Mouse (Mus musculus) MEL (cell line): ENCODE results near the gene Tmem59l. TPM values are rescaled to one million over a fixed set of nuclear protein-coding genes. Genes with fewer than 3 reads are reported as not detected.

ENCODE experiments used
- DNase-seq: peaks from one replicate; pipeline ENCODE4 v3.0.0; 2011; ENCODE audit warnings: low read depth, low spot score
- H3K27ac ChIP-seq: 2 replicates; pipeline ENCODE4 v1.5.1; 2012; ENCODE audit warnings: low read depth, mild to moderate bottlenecking, control low read depth, low read length, moderate library complexity; ENCODE audit not compliant: control insufficient read depth
- H3K27me3 ChIP-seq, 2 experiments: fragments of 150-350 bp in 1 of 2; sonication (generic) in 1 of 2; 2 replicates each; pipeline ENCODE4 v1.6.1; 2012; ENCODE audit warnings: low read length in 2 of 2, mild to moderate bottlenecking in 2 of 2, improper control_type of control experiment in 1 of 2, moderate library complexity in 1 of 2; ENCODE audit not compliant: insufficient read depth in 2 of 2, control insufficient read depth in 1 of 2
- H3K36me3 ChIP-seq, 2 experiments: 2 replicates each; pipeline ENCODE4 v1.6.1; 2012 to 2014; ENCODE audit warnings: low read length in 2 of 2, improper control_type of control experiment in 1 of 2, inconsistent platforms in 1 of 2, mild to moderate bottlenecking in 1 of 2; ENCODE audit not compliant: insufficient read depth in 2 of 2, control insufficient read depth in 1 of 2
- H3K4me1 ChIP-seq, 2 experiments: fragments of 150-350 bp in 1 of 2; sonication (generic) in 1 of 2; 2 replicates each; pipeline ENCODE4 v1.6.1; 2012; ENCODE audit warnings: low read length in 2 of 2, improper control_type of control experiment in 1 of 2, mild to moderate bottlenecking in 1 of 2; ENCODE audit not compliant: insufficient read depth in 2 of 2, control insufficient read depth in 1 of 2
- H3K4me3 ChIP-seq, 2 experiments: fragments of 150-350 bp in 1 of 2; sonication (generic) in 1 of 2; 2 replicates each; pipeline ENCODE4 v1.5.1; 2012; ENCODE audit warnings: low read depth in 2 of 2, low read length in 2 of 2, mild to moderate bottlenecking in 2 of 2, moderate library complexity in 2 of 2, control low read depth in 1 of 2, improper control_type of control experiment in 1 of 2; ENCODE audit not compliant: control insufficient read depth in 1 of 2, insufficient read depth in 1 of 2
- H3K79me2 ChIP-seq: 2 replicates; pipeline ENCODE4 v1.6.1; 2012; ENCODE audit warnings: mild to moderate bottlenecking, low read length, moderate library complexity; ENCODE audit not compliant: control insufficient read depth, poor library complexity, insufficient read depth
- H3K9ac ChIP-seq: 2 replicates; pipeline ENCODE4 v1.6.1; 2012; ENCODE audit warnings: low read depth, mild to moderate bottlenecking, control low read depth, low read length, moderate library complexity; ENCODE audit not compliant: control insufficient read depth, poor library complexity, severe bottlenecking
- H3K9me3 ChIP-seq: fragments of 150-350 bp; sonication (generic); replicated peaks from 2 replicates; pipeline ENCODE4 v1.6.1; 2012; ENCODE audit warnings: mild to moderate bottlenecking, low read length, improper control_type of control experiment, moderate library complexity; ENCODE audit not compliant: insufficient read depth
- CHD1 ChIP-seq: IDR thresholded peaks from 2 replicates; pipeline ENCODE4 v1.6.1; 2012; ENCODE audit warnings: low read depth, mild to moderate bottlenecking, inconsistent platforms, low read length, improper control_type of control experiment
- HCFC1 ChIP-seq: IDR thresholded peaks from 2 replicates; pipeline ENCODE4 v1.6.1; 2012; ENCODE audit warnings: low read depth, mild to moderate bottlenecking, inconsistent platforms, low read length, improper control_type of control experiment, moderate library complexity
- MAZ ChIP-seq: IDR thresholded peaks from 2 replicates; pipeline ENCODE4 v1.6.1; 2012; ENCODE audit warnings: low read depth, mild to moderate bottlenecking, inconsistent platforms, low read length, improper control_type of control experiment
- MYB ChIP-seq: IDR thresholded peaks from 2 replicates; pipeline ENCODE4 v1.6.1; 2011; ENCODE audit warnings: mild to moderate bottlenecking, low read depth, low read length, improper control_type of control experiment
- MYC ChIP-seq: IDR thresholded peaks from 2 replicates; pipeline ENCODE4 v1.6.1; 2011; ENCODE audit warnings: low read depth, mild to moderate bottlenecking, low read length, improper control_type of control experiment, moderate library complexity
- POLR2A ChIP-seq, 2 experiments: IDR thresholded peaks; 2 replicates each; pipeline ENCODE4 v1.6.1; 2011 to 2012; ENCODE audit warnings: low read length in 2 of 2, mild to moderate bottlenecking in 2 of 2, control low read depth in 1 of 2, improper control_type of control experiment in 1 of 2, low read depth in 1 of 2, moderate library complexity in 1 of 2; ENCODE audit not compliant: control insufficient read depth in 1 of 2, insufficient read depth in 1 of 2, poor library complexity in 1 of 2
- RAD21 ChIP-seq: IDR thresholded peaks from 2 replicates; pipeline ENCODE4 v1.6.1; 2011; ENCODE audit warnings: mild to moderate bottlenecking, low read depth, low read length, improper control_type of control experiment
- RCOR1 ChIP-seq: IDR thresholded peaks from 2 replicates; pipeline ENCODE4 v1.6.1; 2012; ENCODE audit warnings: low read depth, mild to moderate bottlenecking, inconsistent platforms, low read length, improper control_type of control experiment
- SIN3A ChIP-seq: IDR thresholded peaks from 2 replicates; pipeline ENCODE4 v1.6.1; 2012; ENCODE audit warnings: low read length, improper control_type of control experiment, inconsistent platforms
- TBP ChIP-seq: IDR thresholded peaks from 2 replicates; pipeline ENCODE4 v1.8.0; 2011; ENCODE audit warnings: low read depth, low read length, improper control_type of control experiment
- USF2 ChIP-seq, 2 experiments: IDR thresholded peaks; 2 replicates each; pipeline ENCODE4 v1.6.1; 2011 to 2012; ENCODE audit warnings: improper control_type of control experiment in 2 of 2, low read length in 2 of 2, borderline replicate concordance in 1 of 2, inconsistent platforms in 1 of 2, low read depth in 1 of 2, mild to moderate bottlenecking in 1 of 2; ENCODE audit not compliant: insufficient read depth in 1 of 2
- ZKSCAN1 ChIP-seq: IDR thresholded peaks from 2 replicates; pipeline ENCODE4 v1.6.1; 2012; ENCODE audit warnings: low read depth, mild to moderate bottlenecking, inconsistent platforms, low read length, improper control_type of control experiment, moderate library complexity
- ZMIZ1 ChIP-seq: IDR thresholded peaks from 2 replicates; pipeline ENCODE4 v1.6.1; 2012; ENCODE audit warnings: low read depth, mild to moderate bottlenecking, inconsistent platforms, low read length, improper control_type of control experiment, moderate library complexity
- polyA plus RNA-seq, 2 experiments: library from polyadenylated mRNA; stranded (reverse) in 1 of 2; unstranded in 1 of 2; fragments of >175 nt in 1 of 2; fragments of >200 nt in 1 of 2; gene quantifications; 2 replicates each; pipeline versions ENCODE4 v1.2.1 to v1.2.4; 2012; ENCODE audit warnings: low replicate concordance in 2 of 2, low read depth in 1 of 2; ENCODE audit not compliant: insufficient read length in 2 of 2, insufficient read depth in 1 of 2, missing spikeins in 1 of 2
- total RNA-seq: library from RNA; depleted of rRNA; stranded (reverse); fragments of 300-350 nt; gene quantifications from 2 replicates; pipeline ENCODE4 v1.2.3, GENCODE M21; 2012

Gene Tmem59l
- total and polyA plus RNA-seq, 3 experiments = not detected

GRCm38 (mm10) chr8:70440246-70440645, 46.9 kb downstream of the Tmem59l start:
- Histone ChIP-seq H3K27ac (peak overlapping the region; percentile 48; the same call in 1 of the 2 replicates), H3K36me3 (peaks cover 0 to 3% of the 10 kb centered on the region in 2 experiments; a peak in 1 of 4 replicates), H3K27me3 (no peaks in the 10 kb centered on the region), H3K79me2 (peaks cover 17% of the 10 kb centered on the region), H3K4me1 (peaks cover 2 to 15% of the 10 kb centered on the region in 2 experiments; a peak in 3 of 4 replicates), H3K9me3 (no peaks in the 10 kb centered on the region)
- DNase-seq = peak; percentile 58
- TF ChIP-seq USF2 (IDR thresholded peaks at IDR 0.05; ENCODE audit: borderline replicate concordance in 1 of 2, insufficient read depth in 1 of 2, low read depth in 1 of 2, low read length in 2 of 2) = no peak
- TF ChIP-seq RCOR1 = no peak
- no peak for TF ChIP-seq ZKSCAN1
- TF ChIP-seq RAD21 = no peak
- TF ChIP-seq MYC = no peak
- no peak for TF ChIP-seq POLR2A (IDR thresholded peaks at IDR 0.05; ENCODE audit: control insufficient read depth in 1 of 2, insufficient read depth in 1 of 2, low read depth in 1 of 2, low read length in 2 of 2, poor library complexity in 1 of 2)
- no peak for TF ChIP-seq ZMIZ1
- no peak for TF ChIP-seq MAZ
- no peak for TF ChIP-seq MYB
- no peak for TF ChIP-seq SIN3A
- TF ChIP-seq HCFC1 = no peak
- TF ChIP-seq, all 39 proteins: peak for 0
- peak overlapping the region; percentile 77 to 96 for H3K4me3 ChIP-seq
- peak overlapping the region; percentile 88 for H3K9ac ChIP-seq

DNA sequence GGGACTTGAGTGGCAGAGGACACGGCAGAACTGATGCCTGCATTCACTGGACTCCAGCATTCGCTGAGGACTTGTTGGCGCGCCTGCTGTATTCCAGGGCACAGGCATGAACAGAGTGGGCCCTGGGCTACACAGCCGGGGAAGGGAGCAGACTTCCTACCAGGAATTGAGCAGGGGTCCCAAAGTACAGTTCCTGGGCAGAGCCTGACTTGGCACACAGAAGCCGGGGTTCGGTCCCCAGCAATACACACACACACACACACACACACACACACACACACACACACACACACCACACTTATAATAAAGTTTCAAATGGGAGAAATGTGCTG, 47.3 kb downstream of the Tmem59l start:
- Histone ChIP-seq H3K4me3 (peak overlapping the region; percentile 77 to 96), H3K4me1 (peaks cover 2 to 15% of the 10 kb centered on the region in 2 experiments; a peak in 3 of 4 replicates), H3K9ac (peak overlapping the region; percentile 88), H3K27me3 (no peaks in the 10 kb centered on the region), H3K9me3 (no peaks in the 10 kb centered on the region), H3K27ac (peak overlapping the region; percentile 48), H3K36me3 (peaks cover 0 to 3% of the 10 kb centered on the region in 2 experiments; a peak in 1 of 4 replicates), H3K79me2 (peaks cover 17% of the 10 kb centered on the region)
- TF ChIP-seq CHD1 = no peak
- TF ChIP-seq SIN3A = peak; percentile 11
- TF ChIP-seq POLR2A (IDR thresholded peaks at IDR 0.05; ENCODE audit: control insufficient read depth in 1 of 2, insufficient read depth in 1 of 2, low read depth in 1 of 2, low read length in 2 of 2, poor library complexity in 1 of 2) = peak; percentile 83 to 95; a peak in 3 of 4 replicates
- peak; percentile 61 for TF ChIP-seq TBP
- no peak for TF ChIP-seq RAD21
- TF ChIP-seq RCOR1 = no peak
- TF ChIP-seq ZMIZ1 = peak; percentile 86
- no peak for DNase-seq
